Mouse (Mus musculus): ENCODE data around the gene Rbms1. TPM values are rescaled to one million over a fixed set of nuclear protein-coding genes. Genes with fewer than 3 reads are reported as not detected.
"Not testable (repeated sequence)": the region's sequence is repeated elsewhere in the genome, so short reads cannot be mapped to it uniquely, and the experiment has no call there.

Gene Rbms1
- total RNA-seq, 2 experiments from 2014 or later = 36.7 to 51.8 TPM

DNA sequence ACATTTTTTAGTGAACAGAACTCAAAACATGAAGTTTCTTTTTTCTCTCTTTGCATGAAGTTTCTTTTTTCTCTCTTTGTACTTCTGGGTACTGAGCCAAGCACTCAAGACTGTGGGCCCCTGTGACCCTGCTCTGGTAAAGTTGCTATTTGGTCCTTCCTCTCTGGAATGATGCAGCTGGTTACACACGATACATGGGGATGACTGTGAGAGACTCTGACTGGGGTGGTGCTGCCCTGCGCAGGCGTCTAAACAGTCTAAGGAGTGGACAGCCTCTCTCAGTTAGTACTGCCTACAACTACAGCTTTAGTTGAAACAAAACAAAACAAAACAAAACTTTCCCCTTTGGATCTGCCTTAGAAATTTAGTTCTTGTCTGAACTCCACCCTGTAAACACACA is 111.1 kb downstream of the Rbms1 start:
- intact Hi-C loops (cut with DNase I) = no loop called here
- no peak for DNase-seq

DNA sequence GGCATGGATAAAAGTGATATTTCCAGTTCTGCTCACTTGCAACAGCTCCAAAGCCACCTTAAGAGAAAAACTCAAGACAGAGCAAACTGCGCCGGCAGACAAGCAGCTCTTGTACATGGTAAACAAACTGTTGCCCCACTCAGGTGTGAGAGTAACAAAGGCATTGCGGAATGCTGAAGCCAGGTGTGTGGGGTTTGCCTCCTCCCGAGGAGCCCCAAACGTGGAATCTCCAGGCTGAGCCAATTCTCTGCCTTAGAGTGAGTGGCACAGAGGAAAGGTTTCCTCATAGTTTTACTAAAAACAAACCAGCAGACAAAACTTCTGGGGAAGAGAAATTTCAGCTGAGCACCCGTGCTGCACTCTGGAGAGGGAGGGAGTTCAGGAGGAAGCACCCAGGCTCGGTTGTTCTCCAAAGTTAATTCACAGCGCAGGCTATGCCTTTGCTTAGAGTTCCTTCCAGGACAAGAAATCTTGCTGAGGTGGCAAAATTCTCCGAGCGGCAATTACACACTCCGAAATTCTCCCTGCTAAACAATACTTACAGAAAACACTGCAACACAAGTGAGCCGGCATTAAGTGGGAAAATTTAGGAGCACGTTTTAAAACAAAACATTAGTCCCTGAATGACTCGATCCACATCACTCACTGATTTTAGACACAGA is 111.8 kb downstream of the Rbms1 start:
- DNase-seq = no peak
- intact Hi-C loops (cut with DNase I) = no loop called here

DNA sequence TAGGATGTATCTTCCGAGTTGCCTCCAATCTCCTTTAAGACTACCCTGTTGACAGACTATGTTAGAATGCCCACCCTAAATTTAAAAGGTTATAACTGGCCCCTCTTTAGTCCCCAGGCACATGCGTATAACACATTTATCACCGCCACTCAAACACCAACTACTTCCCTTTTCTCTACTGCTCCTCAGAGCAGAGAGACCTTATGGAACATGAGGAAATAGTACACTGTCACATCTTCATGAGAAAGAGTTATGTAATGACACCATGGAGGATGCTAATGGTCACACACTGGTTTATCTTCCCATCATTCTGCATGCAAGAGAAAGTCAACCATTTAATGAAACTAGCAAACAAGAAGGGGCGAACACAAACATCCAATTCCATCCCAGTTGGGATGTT is 114.5 kb downstream of the Rbms1 start:
- DNase-seq = no peak
- intact Hi-C loops (cut with DNase I) = no loop called here

DNA sequence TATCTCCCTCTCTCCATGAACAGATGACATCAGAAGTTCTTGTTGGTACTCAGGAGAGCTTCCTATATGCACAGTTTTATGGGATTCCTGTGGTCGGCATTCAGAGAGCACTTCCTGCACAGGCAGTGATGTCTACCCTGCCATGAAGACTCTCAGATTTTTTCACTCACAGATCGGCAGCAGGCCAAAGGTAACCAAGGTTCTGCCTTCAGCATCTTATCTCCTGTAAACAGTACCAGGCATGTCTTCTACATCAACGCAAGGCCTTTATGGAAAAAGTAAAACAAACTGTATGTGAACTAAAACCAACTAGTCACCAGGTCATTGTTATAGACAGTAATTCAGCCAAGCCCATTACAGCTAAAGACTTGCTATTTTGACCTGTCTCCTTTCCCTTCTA is 115.0 kb downstream of the Rbms1 start:
- intact Hi-C loops (cut with DNase I) = no loop called here

DNA sequence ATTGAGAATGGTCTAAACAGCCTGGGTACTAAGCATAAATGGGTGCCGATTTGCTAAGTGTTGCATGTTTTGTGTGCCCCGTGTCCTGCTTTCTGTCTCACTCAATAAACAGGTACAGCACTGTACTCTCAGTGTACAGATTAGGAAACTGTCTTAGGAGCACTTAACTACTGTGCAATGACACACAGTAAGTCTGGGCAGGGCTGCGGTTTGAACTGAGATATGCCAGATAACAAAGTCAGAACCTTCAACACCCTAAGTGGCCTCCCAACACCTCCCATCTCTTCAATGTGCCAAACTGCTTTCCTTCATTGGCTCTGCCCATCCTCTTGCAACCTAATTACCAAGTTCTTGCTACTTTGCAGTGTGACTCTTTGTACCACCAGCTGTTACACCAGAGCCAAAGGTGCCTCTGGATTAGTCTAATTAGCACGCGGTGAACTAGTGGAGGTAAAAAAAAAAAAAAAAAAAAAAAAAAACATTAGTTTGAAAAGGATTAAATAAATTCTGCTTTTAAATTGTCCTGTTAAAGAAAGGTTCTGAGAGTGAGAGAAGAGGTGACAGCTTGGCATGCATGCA is 117.6 kb downstream of the Rbms1 start:
- intact Hi-C loops (cut with DNase I) = no loop called here
- no peak for DNase-seq

More for the DNA sequence above, 115.0 kb downstream of the Rbms1 start:
- DNase-seq = no peak

DNA sequence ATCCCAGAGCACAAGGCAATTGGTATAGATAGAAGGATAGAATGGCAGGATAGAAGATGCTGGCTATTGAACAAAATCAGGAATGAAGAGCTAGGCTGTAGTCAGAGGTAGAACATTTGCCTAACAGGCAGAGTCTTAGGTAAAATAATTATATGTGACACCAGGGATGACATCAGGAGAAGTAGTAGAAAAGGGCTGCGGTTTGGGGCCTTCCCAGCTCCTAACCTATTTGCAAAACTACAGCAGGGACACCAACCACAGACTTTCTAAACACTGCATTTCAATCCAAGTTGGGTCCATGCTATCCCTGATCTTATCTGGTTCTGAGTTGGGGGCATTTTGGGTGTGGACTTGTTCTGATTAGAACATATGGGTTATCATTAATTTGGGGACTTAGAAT is 118.7 kb downstream of the Rbms1 start:
- intact Hi-C loops (cut with DNase I) = no loop called here
- no peak for DNase-seq

DNA sequence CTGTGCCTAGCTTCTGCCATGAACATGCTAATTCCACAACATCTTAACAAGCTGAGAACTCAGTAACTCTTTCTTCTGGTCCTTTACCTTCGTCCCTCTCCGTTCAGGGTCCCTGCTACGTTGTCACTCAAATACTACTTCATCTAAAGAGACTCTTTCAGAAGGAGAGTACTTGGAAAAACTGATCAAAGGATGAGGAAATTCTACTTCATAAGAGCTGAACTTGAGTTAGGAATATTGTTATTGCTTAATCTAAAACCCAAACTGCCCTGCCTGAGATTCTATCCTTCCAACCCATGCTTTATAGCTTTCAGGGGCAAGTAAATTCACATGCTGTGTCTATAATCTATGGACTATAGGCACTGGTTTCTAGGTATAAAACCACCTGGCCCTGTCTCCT is 119.4 kb downstream of the Rbms1 start:
- DNase-seq = no peak
- intact Hi-C loops (cut with DNase I) = no loop called here

DNA sequence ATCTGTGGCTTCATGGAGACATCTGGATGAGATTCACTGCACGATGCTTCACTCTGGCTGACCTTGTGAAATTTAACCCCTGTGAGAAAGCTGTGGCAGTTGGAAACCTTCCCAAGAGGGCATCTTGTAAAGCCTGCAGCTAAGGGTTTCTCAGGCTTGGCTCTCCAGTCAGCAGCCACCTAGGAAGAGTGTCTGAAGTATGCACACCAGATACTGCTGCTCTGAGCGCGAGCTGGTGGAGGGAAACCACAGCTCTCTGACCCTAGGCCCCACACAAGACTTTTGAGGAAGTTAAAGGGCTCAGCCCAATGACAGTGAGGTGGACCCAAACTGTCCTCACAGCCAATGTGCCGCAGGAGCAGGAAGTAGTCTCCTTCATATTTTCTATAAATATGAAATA is 120.0 kb downstream of the Rbms1 start:
- intact Hi-C loops (cut with DNase I) = no loop called here
- DNase-seq = no peak

DNA sequence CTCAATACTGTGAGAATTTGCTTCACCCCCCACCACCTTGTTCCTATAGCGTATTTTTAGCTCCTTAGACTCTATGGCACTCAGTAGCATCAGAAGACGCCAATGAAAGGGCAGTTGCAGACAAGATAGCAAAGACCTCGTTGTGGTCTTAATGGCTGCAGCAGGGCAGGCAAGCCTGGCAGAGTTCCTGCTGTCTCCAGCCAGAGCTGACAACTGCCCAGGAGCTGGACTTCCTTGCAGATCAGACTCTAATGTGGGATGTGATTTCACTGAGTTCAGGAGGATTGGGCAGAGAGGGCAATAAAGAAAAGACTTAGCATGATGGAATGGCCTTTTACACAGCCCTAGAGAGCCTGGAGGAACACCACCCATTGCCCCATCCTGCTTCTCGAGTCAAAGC is 122.1 kb downstream of the Rbms1 start:
- DNase-seq = no peak
- intact Hi-C loops (cut with DNase I) = no loop called here

DNA sequence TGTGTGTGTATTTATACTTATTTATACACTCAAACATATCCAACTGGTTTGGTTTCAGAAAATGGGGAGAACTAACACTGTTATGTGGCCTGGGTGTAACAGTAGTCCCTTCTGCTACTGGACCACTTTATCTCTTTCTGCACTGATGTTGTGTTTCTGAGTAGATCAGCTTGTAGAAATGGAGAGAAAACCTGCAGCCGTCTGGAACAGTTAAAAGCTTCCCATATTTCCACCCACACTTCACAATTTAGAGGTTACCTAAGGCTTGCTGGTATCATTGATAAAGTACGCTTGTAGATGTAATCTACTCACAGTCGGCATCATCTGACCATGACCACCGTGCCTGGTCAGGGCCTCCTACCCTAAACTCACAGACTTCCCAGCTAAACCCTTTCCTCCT is 123.5 kb downstream of the Rbms1 start:
- no peak for DNase-seq
- intact Hi-C loops (cut with DNase I) = no loop called here

DNA sequence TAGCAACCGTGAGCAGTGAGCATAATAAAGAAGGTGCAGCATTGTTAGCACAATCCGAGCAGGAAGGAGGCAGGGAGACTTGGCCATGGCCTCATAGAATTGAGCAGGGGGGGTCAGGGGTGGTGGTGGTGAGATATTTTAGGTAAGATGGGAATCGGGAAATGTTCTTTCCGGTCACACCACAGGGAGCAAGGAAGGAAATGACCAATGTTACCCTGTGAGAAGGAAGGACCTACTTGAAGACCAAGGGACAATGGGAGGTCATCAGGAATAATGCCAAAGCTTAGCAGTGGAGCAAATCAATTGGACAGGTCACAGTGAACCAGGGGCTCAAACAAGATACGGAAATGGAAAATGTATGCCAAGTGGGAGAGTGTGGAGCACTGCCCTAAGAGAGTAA is 124.1 kb downstream of the Rbms1 start:
- intact Hi-C loops (cut with DNase I) = no loop called here

DNA sequence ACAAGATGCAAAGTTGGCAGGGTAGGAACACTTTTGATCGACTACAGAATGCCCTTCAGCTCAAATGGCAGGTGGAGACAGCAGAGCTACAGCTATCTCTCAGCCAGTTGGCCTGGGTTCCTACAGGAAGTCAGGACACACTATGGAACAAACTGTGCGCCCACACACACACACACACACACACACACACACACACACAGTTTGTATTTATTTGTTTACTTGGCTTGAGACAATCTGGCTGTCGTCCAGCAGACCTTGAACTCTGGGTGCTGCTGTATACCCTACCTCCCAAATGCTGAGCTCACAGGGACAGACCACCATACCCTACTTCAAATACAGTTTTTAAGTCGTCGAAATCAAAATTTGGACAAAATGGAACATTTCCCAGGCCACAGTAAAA is 125.4 kb downstream of the Rbms1 start:
- intact Hi-C loops (cut with DNase I) = no loop called here

More for the DNA sequence above, 124.1 kb downstream of the Rbms1 start:
- DNase-seq = no peak

DNA sequence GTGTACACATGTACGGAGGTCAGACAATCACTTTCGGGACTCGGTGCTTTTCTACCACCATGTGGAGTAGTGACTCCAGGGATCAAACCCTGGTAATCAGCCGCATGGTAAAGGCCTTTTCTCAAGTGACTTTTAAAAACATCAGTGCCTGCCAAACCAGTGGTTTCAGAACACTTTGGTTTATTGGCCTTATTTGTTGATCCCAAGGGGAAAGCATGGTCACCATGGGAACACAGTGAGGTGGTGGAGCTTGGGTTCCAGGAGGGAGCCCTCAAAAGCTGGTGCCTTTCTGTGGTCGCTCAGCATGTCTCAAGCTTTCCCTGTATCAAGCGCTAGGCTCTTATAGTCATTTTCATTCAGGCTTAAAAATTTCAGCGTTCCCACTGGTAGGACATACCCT is 126.8 kb downstream of the Rbms1 start:
- intact Hi-C loops (cut with DNase I) = no loop called here
- no peak for DNase-seq

More for the DNA sequence above, 125.4 kb downstream of the Rbms1 start:
- no peak for DNase-seq

DNA sequence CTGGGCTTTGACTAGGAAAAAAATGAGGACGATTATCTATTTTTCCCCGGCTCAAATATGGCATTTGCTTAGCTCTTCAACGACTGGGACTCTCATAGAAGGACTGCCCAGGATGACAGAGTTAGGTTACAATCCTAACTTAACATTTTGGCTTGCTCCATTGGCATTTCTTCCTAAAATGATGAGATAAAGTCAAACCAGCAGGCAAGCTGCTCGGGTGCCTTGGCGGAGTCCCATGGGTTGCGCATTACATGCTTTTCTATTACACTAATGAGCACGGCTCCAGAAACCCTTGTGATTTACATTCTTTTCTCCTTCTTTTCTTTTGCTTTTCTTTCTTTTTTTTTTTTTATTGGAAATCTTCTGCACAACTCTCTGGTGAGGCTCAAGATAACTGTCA is 128.7 kb downstream of the Rbms1 start:
- DNase-seq = no peak
- intact Hi-C loops (cut with DNase I) = no loop called here

DNA sequence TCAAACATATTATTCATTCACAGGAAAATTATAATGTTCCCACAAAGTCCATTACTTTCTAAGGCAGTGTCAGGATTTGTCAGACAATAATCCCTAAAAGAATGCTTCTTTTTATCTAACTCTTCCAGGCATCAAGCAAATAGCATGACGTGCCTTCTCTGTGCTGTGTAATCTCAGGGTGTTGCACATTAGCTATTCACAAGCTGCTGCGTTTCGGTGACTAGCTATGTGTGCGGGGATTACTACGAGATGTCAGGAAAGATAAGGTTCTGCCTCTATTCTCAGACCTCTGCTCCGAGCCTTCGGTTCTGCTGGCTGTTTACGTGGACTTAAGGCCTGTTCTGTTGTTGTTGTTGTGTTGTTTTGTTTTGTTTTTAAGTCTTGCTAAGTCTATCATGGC is 130.7 kb downstream of the Rbms1 start:
- intact Hi-C loops (cut with DNase I) = no loop called here
- no peak for DNase-seq

DNA sequence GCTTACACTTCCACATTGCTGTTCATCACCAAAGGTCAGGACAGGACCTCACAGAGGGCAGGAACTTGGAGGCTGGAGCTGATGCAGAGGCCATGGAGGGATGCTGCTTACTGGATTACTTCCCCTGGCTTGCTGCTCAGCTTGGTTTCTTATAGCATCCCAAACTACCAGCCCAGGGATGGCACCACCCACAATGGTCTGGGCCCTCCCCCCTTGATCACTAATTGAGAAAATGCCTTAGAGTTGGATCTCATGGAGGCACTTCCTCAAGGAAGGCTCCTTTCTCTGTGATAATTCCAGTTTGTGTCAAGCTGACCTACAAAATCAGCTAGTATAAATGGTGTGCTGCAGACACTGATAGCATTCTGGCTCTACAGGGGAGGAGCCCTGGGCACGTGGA is 132.5 kb downstream of the Rbms1 start:
- intact Hi-C loops (cut with DNase I); DNase-seq: not testable (repeated sequence)

DNA sequence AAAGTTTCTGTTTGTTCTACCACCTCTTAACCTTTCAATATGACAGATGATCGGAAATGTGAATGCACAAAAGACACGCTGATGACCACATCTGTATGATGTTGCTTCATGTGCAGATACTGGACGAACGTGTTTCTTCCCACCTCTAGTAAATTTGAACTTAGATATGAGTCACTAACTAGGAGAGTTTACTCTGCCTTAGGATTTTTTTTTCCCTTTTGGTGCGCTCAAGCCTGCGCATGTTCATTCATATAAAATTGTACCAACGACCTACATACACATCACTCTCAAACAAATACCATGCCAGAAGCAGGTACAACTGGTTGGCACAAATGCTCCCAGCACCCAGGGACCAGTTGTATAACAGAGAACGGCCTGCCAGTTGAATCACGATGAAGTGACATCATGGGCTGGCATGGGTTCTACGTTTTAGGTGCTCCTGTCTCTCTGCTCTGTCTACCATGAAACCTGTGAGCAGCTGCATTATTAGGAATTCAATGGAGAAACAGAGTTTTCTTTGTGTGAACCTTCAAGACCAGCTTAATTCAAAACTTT is 134.0 kb downstream of the Rbms1 start:
- intact Hi-C loops (cut with DNase I) = no loop called here
- DNase-seq = no peak

DNA sequence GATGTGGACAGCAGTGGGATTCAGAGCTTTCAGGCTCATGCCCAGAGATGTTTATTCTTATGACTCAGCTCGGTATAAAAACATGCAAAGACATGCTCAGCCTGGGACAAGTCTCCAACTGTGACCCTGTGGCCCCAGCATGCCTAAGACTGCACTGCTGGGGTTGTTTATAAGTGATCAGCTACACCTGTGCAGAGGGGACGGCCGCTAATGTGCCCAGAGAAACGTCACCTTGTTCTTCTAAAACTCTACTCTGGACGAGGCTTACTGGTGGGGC is 135.9 kb downstream of the Rbms1 start:
- intact Hi-C loops (cut with DNase I) = no loop called here
- DNase-seq = no peak

DNA sequence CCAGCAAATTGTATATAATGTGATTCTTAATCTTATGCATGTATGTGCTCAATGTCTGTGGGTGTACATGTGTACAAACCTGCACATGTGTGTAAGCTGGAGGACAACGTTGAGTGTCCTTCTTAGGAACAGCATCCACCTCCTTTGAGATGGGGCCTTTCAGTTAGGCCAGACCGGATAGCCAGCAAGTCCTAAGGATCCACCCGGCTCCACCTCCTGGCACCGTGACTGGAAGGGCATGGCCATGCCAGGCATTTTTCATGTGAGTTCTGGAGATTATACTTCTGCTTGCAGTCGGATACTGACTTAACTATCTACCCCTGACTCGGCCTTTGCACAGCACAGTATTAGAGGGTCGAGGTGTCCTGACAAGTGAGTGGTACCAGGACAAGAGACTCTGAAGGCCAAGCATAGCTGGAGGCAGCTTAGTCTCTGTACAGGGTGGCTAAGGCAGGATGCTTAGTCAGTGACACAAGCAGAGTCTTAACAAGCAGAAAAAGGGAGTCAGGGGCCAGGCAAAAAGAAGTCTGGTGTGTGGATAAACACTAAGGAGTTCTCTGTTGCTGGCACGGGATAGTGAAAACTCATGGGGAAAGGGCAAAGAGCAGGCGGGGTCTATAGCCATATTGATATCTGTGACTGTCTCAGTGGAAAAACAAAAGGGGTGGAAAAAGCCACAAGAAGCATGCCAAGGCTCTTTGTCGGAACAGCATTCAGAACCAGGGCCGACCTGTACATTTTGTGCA is 136.4 kb downstream of the Rbms1 start:
- DNase-seq = no peak
- intact Hi-C loops (cut with DNase I) = no loop called here

DNA sequence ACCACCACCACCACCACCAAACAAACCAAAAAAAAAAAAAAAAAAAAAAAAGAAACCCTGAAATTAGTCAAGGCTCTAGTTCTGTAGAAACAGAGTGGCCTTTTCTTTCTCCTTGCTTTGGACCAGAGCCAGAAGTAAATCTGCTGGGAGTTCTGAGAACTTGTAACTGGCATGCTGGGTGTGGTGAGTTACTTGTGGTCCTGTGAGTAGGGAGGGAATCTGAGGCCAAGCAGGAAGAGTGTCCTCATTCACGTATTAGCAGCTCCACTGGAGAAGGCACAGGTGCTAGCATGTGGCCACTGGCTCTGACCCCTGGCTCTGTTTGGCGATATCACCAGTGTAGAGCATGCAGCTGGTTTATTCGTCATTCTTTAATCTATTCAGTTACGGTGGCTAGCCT is 137.3 kb downstream of the Rbms1 start:
- intact Hi-C loops (cut with DNase I) = no loop called here
- DNase-seq = no peak

DNA sequence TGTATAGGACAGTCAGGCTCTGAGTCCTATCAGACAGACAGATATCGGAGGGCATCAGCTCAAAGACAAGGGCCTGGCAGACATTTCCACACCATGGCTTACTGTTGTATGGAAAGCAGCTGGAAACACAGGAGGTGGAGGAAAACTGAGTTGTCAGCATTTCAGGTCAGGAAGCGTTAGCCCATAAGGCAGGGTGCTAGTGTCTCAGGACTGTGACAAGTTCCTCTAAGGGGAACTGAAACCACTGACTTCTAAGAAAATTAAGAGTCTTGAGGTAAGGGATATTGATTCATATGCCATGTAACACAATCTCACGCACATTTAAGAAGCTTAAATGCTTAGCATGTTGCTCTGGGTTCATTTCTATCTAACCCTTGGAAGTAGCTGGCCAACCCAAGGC is 141.4 kb downstream of the Rbms1 start:
- intact Hi-C loops (cut with DNase I) = no loop called here
- DNase-seq = no peak

DNA sequence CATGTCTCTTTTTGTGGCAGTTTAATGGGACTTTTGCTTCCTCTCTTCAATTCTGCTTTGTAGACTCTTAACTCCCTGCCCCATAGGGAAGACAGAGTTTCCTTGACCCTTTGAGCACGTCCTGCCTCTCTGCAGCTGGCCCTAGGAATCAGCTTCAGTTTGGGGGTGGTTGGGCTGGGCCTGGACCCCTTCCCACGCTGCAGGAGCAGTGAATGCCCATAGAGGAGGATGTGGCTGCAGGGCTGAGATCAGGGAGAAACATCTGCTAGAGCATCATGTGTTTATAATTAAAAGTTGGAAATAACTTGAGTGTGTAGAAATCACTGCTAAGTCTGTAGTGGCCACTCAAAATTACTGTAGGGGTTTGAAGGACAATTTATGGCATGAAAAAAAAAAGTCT is 144.4 kb downstream of the Rbms1 start:
- DNase-seq = no peak
- intact Hi-C loops (cut with DNase I) = no loop called here

Data from left cerebral cortex, postnatal 4 days (tissue).